Mouse (Mus musculus) liver, embryonic 13.5 days (tissue): ENCODE measurements around the gene Cenpl. TPM values are rescaled to one million over a fixed set of nuclear protein-coding genes. Genes with fewer than 3 reads are reported as not detected.
A peak's percentile ranks its signal among the peaks of the same experiment; 100 is the strongest.

Experiments
- ATAC-seq: fragments of 200-750 bp; cut with Nextera tagmentation; 2 replicates; pipeline ENCODE4 v1.8.0; 2017; ENCODE audit warnings: low read depth, mild to moderate bottlenecking, moderate number of reproducible peaks, moderate library complexity
- DNase-seq: peaks from one replicate; pipeline ENCODE4 v3.0.0; 2022
- H3K27ac ChIP-seq: fragments of 300-500 bp; sonication (generic); 2 replicates; pipeline ENCODE4 v1.5.1; 2015; ENCODE audit warnings: moderate library complexity, mild to moderate bottlenecking, inconsistent platforms
- H3K27me3 ChIP-seq: fragments of 300-500 bp; sonication (generic); 2 replicates; pipeline ENCODE4 v1.6.1; 2015; ENCODE audit warnings: mild to moderate bottlenecking, inconsistent platforms
- H3K36me3 ChIP-seq: fragments of 300-500 bp; sonication (generic); 2 replicates; pipeline ENCODE4 v1.6.1; 2015; ENCODE audit warnings: mild to moderate bottlenecking, inconsistent platforms
- H3K4me1 ChIP-seq: fragments of 300-500 bp; sonication (generic); replicated peaks from 2 replicates; pipeline ENCODE4 v1.6.1; 2015; ENCODE audit warnings: inconsistent platforms
- H3K4me2 ChIP-seq: fragments of 300-500 bp; sonication (generic); 2 replicates; pipeline ENCODE4 v1.6.1; 2015; ENCODE audit warnings: inconsistent platforms, mild to moderate bottlenecking, moderate library complexity
- H3K4me3 ChIP-seq: fragments of 300-500 bp; sonication (generic); replicated peaks from 2 replicates; pipeline ENCODE4 v1.5.1; 2015; ENCODE audit warnings: mild to moderate bottlenecking, inconsistent platforms
- H3K9ac ChIP-seq: fragments of 300-500 bp; sonication (generic); 2 replicates; pipeline ENCODE4 v1.6.1; 2015; ENCODE audit warnings: mild to moderate bottlenecking, inconsistent platforms
- H3K9me3 ChIP-seq: fragments of 300-500 bp; sonication (generic); replicated peaks from 2 replicates; pipeline ENCODE4 v1.6.1; 2016; ENCODE audit warnings: inconsistent platforms
- WGBS: fragments of 180-500 bp; shearing (Covaris S2); methylation state at CpG from one replicate; pipeline ENCODE4 v1.1.7; 2015; ENCODE audit not compliant: insufficient replicate concordance; 5-methylcytosine and 5-hydroxymethylcytosine counted together
- polyA plus RNA-seq: library from polyadenylated mRNA; unstranded; fragments of >200 nt; fragmentation: Nextera tagmentation; extraction: Ambion mirVana; gene quantifications from 2 replicates; pipeline ENCODE4 v1.2.1, GENCODE M21; 2015

The Cenpl gene
- polyA plus RNA-seq, 1 experiment from 2014 or later = 35.3 TPM

DNA sequence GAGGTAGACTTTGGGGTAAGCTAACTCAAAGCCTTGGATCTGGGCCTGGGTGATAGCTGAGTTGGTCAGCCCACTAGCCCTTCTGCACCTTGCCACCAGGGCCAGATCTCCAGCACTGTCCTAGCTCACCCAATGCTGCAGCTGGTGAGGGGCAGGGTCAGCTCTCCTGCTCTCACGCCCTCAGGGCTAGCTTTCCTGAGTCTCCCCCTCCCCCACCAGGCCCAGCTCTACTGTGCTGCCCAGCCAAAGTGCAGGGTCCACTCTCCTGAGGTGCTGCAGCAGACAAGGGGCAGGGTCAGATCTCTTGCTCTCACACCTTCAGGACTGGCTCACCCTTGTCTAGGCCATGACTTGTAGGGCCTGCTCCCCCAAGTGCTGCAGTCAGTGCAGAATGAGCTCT, 55.9 kb downstream of the Cenpl start:
- H3K9ac ChIP-seq = no peak overlapping the region
- peaks cover 3% of the 10 kb centered on the region for H3K36me3 ChIP-seq
- H3K4me1 ChIP-seq = peaks cover 17% of the 10 kb centered on the region
- H3K27ac ChIP-seq = no peak overlapping the region
- ATAC-seq (no peak), DNase-seq (no peak)
- WGBS = 74% methylated on average over 1 of the region's 1 CpGs
- no peak overlapping the region for H3K4me3 ChIP-seq
- no peaks in the 10 kb centered on the region for H3K27me3 ChIP-seq
- H3K9me3 ChIP-seq = no peaks in the 10 kb centered on the region
- no peak overlapping the region for H3K4me2 ChIP-seq

DNA sequence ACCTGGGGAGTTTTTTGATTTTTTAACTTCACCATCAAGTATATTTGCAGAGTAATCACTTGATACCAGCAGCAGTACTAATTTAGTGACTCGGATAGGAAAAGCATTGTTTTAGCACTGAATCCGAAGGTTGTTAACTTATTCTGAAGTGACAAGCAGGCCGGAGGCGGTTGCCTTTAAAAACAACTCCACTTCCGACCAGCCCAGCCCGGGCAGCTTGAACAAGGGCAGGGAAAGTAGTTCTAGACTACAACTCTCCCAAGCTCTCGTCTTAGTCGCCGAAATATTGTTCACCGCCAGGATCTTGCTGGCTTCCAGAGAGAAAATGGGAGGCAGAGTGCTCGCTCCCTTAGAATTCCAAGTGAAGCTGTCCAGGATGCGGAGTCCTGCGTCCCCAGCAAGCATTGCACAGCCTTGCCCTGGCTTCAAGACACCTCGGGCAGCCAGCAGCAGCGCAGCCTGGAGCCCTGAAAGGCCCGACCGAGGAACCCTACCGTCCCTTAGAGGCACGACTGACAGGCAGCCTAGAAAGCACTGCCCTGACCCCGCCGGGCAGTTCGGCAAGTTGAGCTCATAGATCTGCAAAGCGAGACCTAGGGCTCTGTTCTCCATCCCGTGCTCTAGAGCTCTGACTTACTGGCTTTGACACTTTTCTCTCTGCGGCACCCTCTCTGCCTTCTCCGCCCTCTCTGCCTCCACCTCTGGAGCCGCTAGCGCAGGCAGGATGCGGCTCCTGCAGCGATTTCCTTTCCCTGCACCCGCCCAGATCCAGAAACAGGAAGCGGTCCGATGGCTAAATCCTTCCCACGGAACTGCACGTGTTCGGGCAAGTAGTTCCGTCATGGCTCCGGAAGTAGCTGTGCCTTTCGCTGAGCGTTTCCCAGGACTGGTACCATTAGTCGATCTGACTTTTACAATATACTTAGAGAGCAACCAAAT, 60.5 kb downstream of the Cenpl start, which contains the start of gene Klhl20:
TSS of gene Klhl20 (minus strand) at position 786 of the 939 bp plus-strand sequence.
- Histone ChIP-seq H3K4me2 (peak within 1 kb of the TSS; percentile 91), H3K27ac (peak within 1 kb of the TSS; percentile 86), H3K9ac (peak within 1 kb of the TSS; percentile 92), H3K4me3 (peak within 1 kb of the TSS; percentile 79), H3K4me1 (peaks cover 17% of the 10 kb centered on the region), H3K9me3 (no peaks in the 10 kb centered on the region), H3K36me3 (peaks cover 3% of the 10 kb centered on the region), H3K27me3 (no peaks in the 10 kb centered on the region)
- under 1% methylated on average over 41 of the region's 41 CpGs for WGBS
- DNase-seq = peak; percentile 87
- ATAC-seq = peak; percentile 96

Other genes with a start within 250 kb of the Cenpl start
- 3.8 and 4.3 TPM in 2 replicates for gene Rc3h1, start 164.3 kb upstream of the Cenpl start, polyA plus RNA-seq
- 326 and 385 TPM in 2 replicates for gene Serpinc1, start 92.1 kb upstream of the Cenpl start, polyA plus RNA-seq
- gene Zbtb37, start 35.9 kb upstream of the Cenpl start, polyA plus RNA-seq = 2.5 and 3.2 TPM in 2 replicates
- gene Dars2, start 55 bp upstream of the Cenpl start, polyA plus RNA-seq = 40.7 and 49.0 TPM in 2 replicates
- 5.7 and 7.6 TPM in 2 replicates for gene Klhl20, start 60.8 kb downstream of the Cenpl start, polyA plus RNA-seq
- gene Ankrd45, start 72.0 kb downstream of the Cenpl start, polyA plus RNA-seq = 0.06 TPM in 1 of 2 replicates, not detected in the other
- not detected in 2 replicates for gene Tex50, start 88.6 kb downstream of the Cenpl start, polyA plus RNA-seq
- gene Prdx6, start 180.5 kb downstream of the Cenpl start, polyA plus RNA-seq = 457 and 472 TPM in 2 replicates